Mouse (Mus musculus): ENCODE measurements around the gene Ftl1. TPM values are rescaled to one million over a fixed set of nuclear protein-coding genes. Genes with fewer than 3 reads are reported as not detected.
"Not testable (repeated sequence)": the region's sequence is repeated elsewhere in the genome, so short reads cannot be mapped to it uniquely, and the experiment has no call there.

Ftl1 gene
- polyA plus RNA-seq (2014; fragmentation: Nextera tagmentation; extraction: Ambion mirVana): 4,654 and 4,671 TPM in 2 replicates

DNA sequence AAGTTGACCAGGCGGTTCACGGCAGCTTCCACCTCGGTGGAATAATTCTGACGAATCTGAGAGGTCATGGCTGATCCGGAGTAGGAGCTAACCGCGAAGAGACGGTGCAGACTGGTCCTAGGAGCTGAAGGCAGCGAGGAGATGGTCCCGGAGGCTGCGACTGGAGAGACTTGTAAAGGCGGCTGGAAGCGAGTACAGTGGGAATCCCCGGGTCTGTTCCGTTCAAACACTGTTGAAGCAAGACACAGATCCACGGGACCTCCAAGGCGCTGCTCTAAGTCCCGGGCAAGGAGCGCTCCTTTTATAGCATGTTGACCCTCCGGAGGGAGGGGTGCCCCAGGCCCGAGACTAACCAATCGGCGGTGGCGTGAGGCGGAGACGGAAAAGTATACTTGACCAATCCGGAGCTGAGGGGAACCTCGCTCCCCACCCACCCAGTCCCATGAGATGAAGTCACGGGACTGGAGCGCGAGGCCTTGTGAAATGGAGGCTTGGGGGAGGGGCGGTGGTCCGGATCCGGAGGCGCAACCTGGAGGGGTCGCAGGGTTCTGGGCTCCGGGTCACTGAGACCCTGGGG lies at the start of gene Ftl1:
Ftl1 (minus strand) TSS at position 321 of the 577 bp plus-strand sequence.
- WGBS: under 1% methylated on average over 28 of the region's 37 CpGs
- Histone ChIP-seq H3K4me3 (ENCODE audit: low read depth, low read length) (peak within 1 kb of the TSS; percentile 92), H3K4me1 (replicated peaks; ENCODE audit: control insufficient read depth, insufficient read depth, low read length) (peaks cover 37% of the 10 kb centered on the region), H3K36me3 (ENCODE audit: control insufficient read depth, insufficient read depth, low read length) (peaks cover 52% of the 10 kb centered on the region), H3K27ac (ENCODE audit: low read depth) (peak within 1 kb of the TSS; percentile 90), H3K9ac (ENCODE audit: low read length) (peak within 1 kb of the TSS; percentile 89), H3K4me2 (ENCODE audit: low read length) (peak within 1 kb of the TSS; percentile 63)
- ATAC-seq (replicated peaks; ENCODE audit: low FRiP score, low TSS enrichment, low read depth) (peak; percentile 92), DNase-seq (ENCODE audit: low spot score) (peak; percentile 95)
- H3K9me3 ChIP-seq (ENCODE audit: control insufficient read depth, low read length); H3K27me3 ChIP-seq (replicated peaks; ENCODE audit: control insufficient read depth, insufficient read depth, low read length): not testable (repeated sequence)

DNA sequence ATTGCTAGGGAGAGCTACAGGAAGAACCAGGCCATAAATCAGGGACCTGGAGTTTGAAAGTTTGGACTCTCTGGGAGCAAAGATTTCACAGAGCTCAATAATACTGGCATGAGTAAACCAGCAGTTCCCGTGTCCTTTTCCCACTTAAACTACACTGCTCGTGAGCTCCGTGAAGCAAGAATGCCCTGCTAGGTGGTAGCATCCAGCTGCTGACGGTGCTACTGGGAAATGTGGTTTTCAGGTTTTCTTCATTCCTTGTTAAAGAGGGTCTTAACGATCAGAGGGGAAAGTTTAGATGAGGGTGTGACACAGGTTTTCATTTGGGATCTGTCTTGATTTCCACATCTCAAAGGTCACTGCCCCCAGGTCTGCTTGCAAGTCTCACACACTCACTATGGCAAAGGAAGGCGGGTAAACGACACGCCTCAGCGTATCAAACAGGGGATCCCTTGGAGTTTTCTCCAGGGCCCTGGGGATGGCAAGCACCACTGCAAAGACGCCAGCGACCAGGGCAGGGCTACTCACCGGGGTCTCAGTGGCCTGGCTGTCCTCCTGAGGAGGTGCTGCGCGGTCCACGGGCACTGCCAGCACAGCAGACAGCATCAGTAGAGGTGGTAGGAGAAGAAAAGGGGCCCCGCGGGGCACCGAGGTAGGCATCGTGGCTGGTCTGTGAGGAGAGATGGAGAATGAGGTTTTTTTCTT lies 49.6 kb upstream of the Ftl1 start:
- 25% methylated on average over 19 of the region's 19 CpGs for WGBS
- peak overlapping the region; percentile 93 for H3K4me2 ChIP-seq (ENCODE audit: low read length)
- peak overlapping the region; percentile 64 for H3K9ac ChIP-seq (ENCODE audit: low read length)
- peaks cover 33% of the 10 kb centered on the region for H3K36me3 ChIP-seq (ENCODE audit: control insufficient read depth, insufficient read depth, low read length)
- peak overlapping the region; percentile 71 for H3K4me3 ChIP-seq (ENCODE audit: low read depth, low read length)
- no peaks in the 10 kb centered on the region for H3K9me3 ChIP-seq (ENCODE audit: control insufficient read depth, low read length)
- DNase-seq (ENCODE audit: low spot score) (no peak), ATAC-seq (replicated peaks; ENCODE audit: low FRiP score, low TSS enrichment, low read depth) (peak; percentile 10; the same call in 1 of the 2 replicates)
- peaks cover 15% of the 10 kb centered on the region for H3K4me1 ChIP-seq (replicated peaks; ENCODE audit: control insufficient read depth, insufficient read depth, low read length)
- H3K27me3 ChIP-seq (replicated peaks; ENCODE audit: control insufficient read depth, insufficient read depth, low read length): no peaks in the 10 kb centered on the region
- H3K27ac ChIP-seq (ENCODE audit: low read depth): peak overlapping the region; percentile 96

- Histone ChIP-seq H3K9me3 (ENCODE audit: control insufficient read depth, low read length) (no peaks in the 10 kb centered on the region), H3K36me3 (ENCODE audit: control insufficient read depth, insufficient read depth, low read length) (peaks cover 33% of the 10 kb centered on the region), H3K4me1 (replicated peaks; ENCODE audit: control insufficient read depth, insufficient read depth, low read length) (peaks cover 15% of the 10 kb centered on the region), H3K9ac (ENCODE audit: low read length) (no peak overlapping the region), H3K27me3 (replicated peaks; ENCODE audit: control insufficient read depth, insufficient read depth, low read length) (no peaks in the 10 kb centered on the region), H3K4me3 (ENCODE audit: low read depth, low read length) (peak overlapping the region; percentile 71; the same call in 1 of the 2 replicates), H3K4me2 (ENCODE audit: low read length) (peak overlapping the region; percentile 93), H3K27ac (ENCODE audit: low read depth) (no peak overlapping the region)
- DNase-seq (ENCODE audit: low spot score) (no peak), ATAC-seq (replicated peaks; ENCODE audit: low FRiP score, low TSS enrichment, low read depth) (no peak)
- WGBS: 79% methylated on average over 6 of the region's 6 CpGs
These were observed 48.9 kb upstream of the Ftl1 start for GRCm38 (mm10) chr7:45508561-45508960.

GRCm38 (mm10) chr7:45507583-45507982 lies 47.9 kb upstream of the Ftl1 start:
- no peak overlapping the region for H3K4me3 ChIP-seq (ENCODE audit: low read depth, low read length)
- 88% methylated on average over 6 of the region's 6 CpGs for WGBS
- ATAC-seq (replicated peaks; ENCODE audit: low FRiP score, low TSS enrichment, low read depth) (no peak), DNase-seq (ENCODE audit: low spot score) (no peak)
- no peak overlapping the region for H3K27ac ChIP-seq (ENCODE audit: low read depth)
- H3K9ac ChIP-seq (ENCODE audit: low read length): no peak overlapping the region
- H3K4me1 ChIP-seq (replicated peaks; ENCODE audit: control insufficient read depth, insufficient read depth, low read length): peaks cover 15% of the 10 kb centered on the region
- H3K27me3 ChIP-seq (replicated peaks; ENCODE audit: control insufficient read depth, insufficient read depth, low read length): no peaks in the 10 kb centered on the region
- H3K36me3 ChIP-seq (ENCODE audit: control insufficient read depth, insufficient read depth, low read length): peaks cover 40% of the 10 kb centered on the region
- H3K4me2 ChIP-seq (ENCODE audit: low read length): no peak overlapping the region
- H3K9me3 ChIP-seq (ENCODE audit: control insufficient read depth, low read length): no peaks in the 10 kb centered on the region

GRCm38 (mm10) chr7:45498427-45498826 lies 38.7 kb upstream of the Ftl1 start:
- DNase-seq (ENCODE audit: low spot score) (no peak), ATAC-seq (replicated peaks; ENCODE audit: low FRiP score, low TSS enrichment, low read depth) (no peak)
- no peak overlapping the region for H3K27ac ChIP-seq (ENCODE audit: low read depth)
- peaks cover 79% of the 10 kb centered on the region for H3K36me3 ChIP-seq (ENCODE audit: control insufficient read depth, insufficient read depth, low read length)
- no peaks in the 10 kb centered on the region for H3K27me3 ChIP-seq (replicated peaks; ENCODE audit: control insufficient read depth, insufficient read depth, low read length)
- no peak overlapping the region for H3K4me3 ChIP-seq (ENCODE audit: low read depth, low read length)
- H3K4me1 ChIP-seq (replicated peaks; ENCODE audit: control insufficient read depth, insufficient read depth, low read length): no peaks in the 10 kb centered on the region
- no peak overlapping the region for H3K9ac ChIP-seq (ENCODE audit: low read length)
- no peaks in the 10 kb centered on the region for H3K9me3 ChIP-seq (ENCODE audit: control insufficient read depth, low read length)
- 97% methylated on average over 6 of the region's 6 CpGs for WGBS
- no peak overlapping the region for H3K4me2 ChIP-seq (ENCODE audit: low read length)

GRCm38 (mm10) chr7:45494548-45494947 lies 34.9 kb upstream of the Ftl1 start:
- 87% methylated on average over 9 of the region's 9 CpGs for WGBS
- ATAC-seq (replicated peaks; ENCODE audit: low FRiP score, low TSS enrichment, low read depth) (no peak), DNase-seq (ENCODE audit: low spot score) (no peak)
- H3K36me3 ChIP-seq (ENCODE audit: control insufficient read depth, insufficient read depth, low read length): peaks cover 73% of the 10 kb centered on the region
- H3K27ac ChIP-seq (ENCODE audit: low read depth): no peak overlapping the region
- no peak overlapping the region for H3K9ac ChIP-seq (ENCODE audit: low read length)
- H3K4me2 ChIP-seq (ENCODE audit: low read length): no peak overlapping the region
- no peak overlapping the region for H3K4me3 ChIP-seq (ENCODE audit: low read depth, low read length)
- H3K9me3 ChIP-seq (ENCODE audit: control insufficient read depth, low read length): no peaks in the 10 kb centered on the region
- no peaks in the 10 kb centered on the region for H3K27me3 ChIP-seq (replicated peaks; ENCODE audit: control insufficient read depth, insufficient read depth, low read length)
- peaks cover 8% of the 10 kb centered on the region for H3K4me1 ChIP-seq (replicated peaks; ENCODE audit: control insufficient read depth, insufficient read depth, low read length)

- DNase-seq (ENCODE audit: low spot score): no peak
- Histone ChIP-seq H3K4me2 (ENCODE audit: low read length) (no peak overlapping the region), H3K9ac (ENCODE audit: low read length) (no peak overlapping the region), H3K27me3 (replicated peaks; ENCODE audit: control insufficient read depth, insufficient read depth, low read length) (no peaks in the 10 kb centered on the region), H3K4me1 (replicated peaks; ENCODE audit: control insufficient read depth, insufficient read depth, low read length) (peaks cover 12% of the 10 kb centered on the region), H3K36me3 (ENCODE audit: control insufficient read depth, insufficient read depth, low read length) (peaks cover 57% of the 10 kb centered on the region), H3K27ac (ENCODE audit: low read depth) (no peak overlapping the region), H3K9me3 (ENCODE audit: control insufficient read depth, low read length) (no peaks in the 10 kb centered on the region), H3K4me3 (ENCODE audit: low read depth, low read length) (no peak overlapping the region)
- WGBS: 91% methylated on average over 5 of the region's 5 CpGs
- ATAC-seq (replicated peaks; ENCODE audit: low FRiP score, low TSS enrichment, low read depth): no peak
These were observed 33.3 kb upstream of the Ftl1 start for GRCm38 (mm10) chr7:45492951-45493350.

DNA sequence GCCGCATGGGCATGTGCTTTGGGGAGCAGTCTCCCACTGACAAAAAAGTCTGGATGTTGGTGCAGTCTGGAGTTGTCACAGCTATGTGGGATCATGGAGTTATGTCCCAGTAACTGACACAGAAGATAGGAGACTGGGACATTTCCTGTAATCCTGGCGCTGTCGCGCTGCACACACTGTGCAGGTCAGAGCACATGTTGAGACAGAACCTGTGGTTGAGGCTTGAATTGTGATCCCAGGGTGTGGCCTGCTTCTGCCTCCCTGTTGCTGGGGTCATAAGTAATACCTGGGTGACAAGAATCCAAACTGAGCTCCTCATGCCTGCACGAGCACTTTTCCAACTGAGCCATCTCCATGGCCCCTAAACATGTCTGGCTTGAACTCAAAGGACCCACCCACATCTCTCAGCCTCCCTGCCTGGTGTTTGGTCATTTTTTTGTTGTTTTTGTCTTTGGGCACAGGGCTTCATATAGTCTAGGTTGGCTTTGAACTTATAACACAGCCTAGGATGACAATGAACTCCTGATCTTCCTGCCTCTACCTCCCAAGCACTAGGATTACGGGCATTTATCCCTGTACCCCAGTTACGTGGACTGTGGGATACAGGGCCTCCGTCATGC lies 32.7 kb upstream of the Ftl1 start:
- H3K27me3 ChIP-seq (replicated peaks; ENCODE audit: control insufficient read depth, insufficient read depth, low read length): no peaks in the 10 kb centered on the region
- no peaks in the 10 kb centered on the region for H3K9me3 ChIP-seq (ENCODE audit: control insufficient read depth, low read length)
- no peak overlapping the region for H3K27ac ChIP-seq (ENCODE audit: low read depth)
- H3K4me1 ChIP-seq (replicated peaks; ENCODE audit: control insufficient read depth, insufficient read depth, low read length): peaks cover 15% of the 10 kb centered on the region
- H3K36me3 ChIP-seq (ENCODE audit: control insufficient read depth, insufficient read depth, low read length): peaks cover 51% of the 10 kb centered on the region
- H3K4me3 ChIP-seq (ENCODE audit: low read depth, low read length): no peak overlapping the region
- WGBS: 93% methylated on average over 8 of the region's 8 CpGs
- H3K9ac ChIP-seq (ENCODE audit: low read length): no peak overlapping the region
- H3K4me2 ChIP-seq (ENCODE audit: low read length): no peak overlapping the region
- ATAC-seq (replicated peaks; ENCODE audit: low FRiP score, low TSS enrichment, low read depth) (no peak), DNase-seq (ENCODE audit: low spot score) (no peak)
